Mouse (Mus musculus): ENCODE data around the gene Zc3h7b.
A peak's percentile ranks its signal among the peaks of the same experiment; 100 is the strongest.
"Not testable (repeated sequence)": the region's sequence is repeated elsewhere in the genome, so short reads cannot be mapped to it uniquely, and the experiment has no call there.

Gene Zc3h7b

DNA sequence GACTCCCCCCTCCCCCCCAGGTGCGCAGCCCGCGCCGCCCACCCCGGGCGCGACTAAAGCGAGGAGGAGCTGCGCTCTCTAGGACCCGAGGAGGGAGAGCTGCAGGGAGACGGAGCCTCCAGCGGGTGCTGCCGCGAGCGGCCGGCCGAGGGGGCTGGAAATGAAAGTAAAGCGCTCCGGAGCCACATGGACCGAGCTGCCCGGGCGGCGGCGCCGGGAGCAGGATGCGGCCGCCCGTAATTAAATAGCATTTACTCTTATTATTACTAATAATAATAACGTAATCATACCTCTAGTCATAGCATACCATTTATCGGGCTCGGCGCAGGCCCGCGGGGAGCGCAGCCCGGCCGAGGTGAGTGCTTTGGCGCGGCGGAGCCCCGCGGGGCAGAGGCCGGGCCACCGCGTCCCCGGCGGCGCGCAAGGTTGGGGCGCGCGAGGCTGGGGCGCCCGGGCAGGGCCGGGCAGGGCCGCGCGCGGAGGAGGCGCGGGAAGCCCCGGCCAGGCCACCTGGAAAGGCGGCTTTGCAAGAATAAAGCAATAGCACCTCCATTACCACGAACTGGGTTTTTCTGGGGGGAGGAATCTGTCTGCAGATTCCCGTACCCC is at the start of gene Zc3h7b, which contains the start of gene Rangap1:
Zc3h7b (plus strand) TSS at position 66 of the 609 bp plus-strand sequence.
Rangap1 (minus strand) TSS at position 539 of the 609 bp plus-strand sequence.
- peak; percentile 66 for DNase-seq

DNA sequence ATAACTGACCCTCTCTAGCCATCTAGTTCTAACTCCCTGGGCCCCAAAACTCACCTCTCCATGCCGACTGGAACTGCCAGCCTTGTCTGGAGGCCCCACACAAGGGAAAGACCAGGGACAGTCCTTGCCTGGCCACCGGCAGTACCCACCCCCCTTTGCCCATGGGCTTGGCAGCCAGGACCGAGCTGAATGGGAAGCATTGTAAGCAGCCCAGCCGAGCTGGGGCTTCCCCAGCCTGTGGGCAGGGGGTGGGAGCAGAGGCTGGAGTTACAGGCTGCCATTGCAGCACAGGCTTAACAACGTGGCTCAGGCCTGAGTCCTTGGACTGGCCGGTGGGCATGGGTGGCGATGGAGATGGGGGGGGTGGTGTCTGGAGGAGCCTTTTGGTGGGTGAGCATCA is 47.7 kb upstream of the Zc3h7b start, which contains the start of gene Chadl:
Chadl (minus strand) TSS at position 113 of the 400 bp plus-strand sequence.
- peak; percentile 20 for DNase-seq

DNA sequence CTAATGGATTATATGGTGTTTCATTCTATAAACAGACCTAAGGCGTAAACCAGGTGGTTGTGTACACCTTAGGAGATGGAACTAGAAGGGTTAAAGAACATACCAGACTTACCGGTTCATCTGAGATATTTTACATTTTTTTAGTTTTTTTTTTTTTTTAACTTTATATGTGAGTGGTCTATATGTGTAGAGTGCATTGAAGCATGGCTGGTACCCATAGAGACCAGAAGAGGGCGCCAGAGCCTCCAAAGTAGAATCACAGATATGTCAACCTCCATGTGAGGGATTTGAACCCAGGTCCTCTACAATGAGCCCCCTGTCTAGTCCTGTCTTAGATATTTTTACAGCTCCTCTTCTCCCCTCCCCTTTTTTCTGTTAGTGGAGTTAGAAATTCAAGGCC is 47.0 kb upstream of the Zc3h7b start:
- DNase-seq = peak; percentile 35

DNA sequence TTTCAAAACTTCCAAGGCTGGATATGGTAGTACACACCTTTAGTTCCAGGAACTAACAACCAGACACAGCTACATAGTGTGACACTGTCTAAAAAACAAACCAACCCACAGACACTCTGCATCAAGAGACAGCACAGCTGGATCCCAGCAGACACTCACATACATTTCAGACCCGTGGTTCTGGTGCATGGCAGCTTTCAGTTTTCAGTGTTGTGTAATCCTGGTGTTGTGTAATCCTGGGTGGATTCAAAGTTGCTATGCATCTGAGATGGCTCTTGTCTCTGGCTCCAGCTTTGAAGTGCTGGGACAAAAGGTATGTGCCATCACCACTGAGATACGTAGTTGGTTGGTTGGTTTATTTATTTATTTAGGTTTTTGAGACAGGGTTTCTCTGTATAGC is 46.3 kb upstream of the Zc3h7b start:
- no peak for DNase-seq

DNA sequence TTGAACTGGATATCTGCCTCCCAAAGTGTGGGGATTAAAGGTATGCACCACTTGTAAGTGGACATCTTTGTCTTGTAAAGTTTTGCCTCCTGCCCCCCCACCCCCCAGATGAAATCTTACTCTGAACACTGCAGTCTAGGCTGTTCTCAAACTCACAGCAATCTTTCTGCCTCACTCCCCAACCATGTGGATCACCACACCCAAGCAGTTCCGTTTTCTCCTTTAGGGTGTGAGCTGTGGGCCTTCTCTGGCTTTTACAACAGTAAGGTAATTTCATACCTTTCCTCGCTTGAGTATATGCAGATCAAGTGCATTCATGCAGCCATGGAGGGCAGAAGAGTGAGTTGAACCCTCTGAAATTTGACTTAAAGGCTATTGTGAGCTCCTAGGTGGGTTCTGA is 44.7 kb upstream of the Zc3h7b start:
- no peak for DNase-seq

DNA sequence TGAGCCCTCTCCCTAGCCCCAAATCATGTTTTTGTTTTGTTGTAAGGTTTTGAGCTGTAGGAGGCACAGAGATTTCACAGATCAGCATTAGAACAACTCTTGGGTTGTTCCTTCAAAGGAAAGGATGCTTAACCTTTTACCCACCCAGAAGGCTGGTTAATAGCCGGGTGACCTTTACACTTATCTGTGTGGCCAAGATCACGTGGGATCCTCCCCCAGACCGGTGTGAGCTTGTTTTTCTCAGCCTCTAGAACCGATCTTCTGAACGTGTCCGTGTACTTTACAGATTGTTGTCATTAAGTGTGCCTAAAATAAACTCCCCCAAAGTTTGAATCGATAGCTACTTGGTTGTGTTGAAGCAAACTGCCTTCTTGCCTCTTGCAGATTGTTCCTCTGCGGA is 44.3 kb upstream of the Zc3h7b start:
- no peak for DNase-seq

DNA sequence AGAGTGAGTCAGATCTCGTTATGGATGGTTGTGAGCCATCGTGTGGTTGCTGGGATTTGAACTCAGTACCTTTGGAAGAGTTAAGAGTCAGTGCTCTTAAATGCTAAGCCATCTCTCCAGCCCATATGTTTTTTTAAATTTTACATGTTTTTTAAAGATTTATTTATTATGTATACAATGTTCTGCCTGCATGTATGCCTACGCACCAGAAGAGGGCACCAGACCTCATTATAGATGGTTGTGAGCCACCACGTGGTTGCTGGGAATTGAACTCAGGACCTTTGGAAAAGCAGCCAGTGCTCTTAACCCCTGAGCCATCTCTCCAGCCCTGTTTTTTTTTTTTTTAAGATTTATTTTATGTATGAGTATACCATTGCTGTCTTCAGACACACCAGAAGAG is 43.5 kb upstream of the Zc3h7b start:
- DNase-seq = not testable (repeated sequence)

DNA sequence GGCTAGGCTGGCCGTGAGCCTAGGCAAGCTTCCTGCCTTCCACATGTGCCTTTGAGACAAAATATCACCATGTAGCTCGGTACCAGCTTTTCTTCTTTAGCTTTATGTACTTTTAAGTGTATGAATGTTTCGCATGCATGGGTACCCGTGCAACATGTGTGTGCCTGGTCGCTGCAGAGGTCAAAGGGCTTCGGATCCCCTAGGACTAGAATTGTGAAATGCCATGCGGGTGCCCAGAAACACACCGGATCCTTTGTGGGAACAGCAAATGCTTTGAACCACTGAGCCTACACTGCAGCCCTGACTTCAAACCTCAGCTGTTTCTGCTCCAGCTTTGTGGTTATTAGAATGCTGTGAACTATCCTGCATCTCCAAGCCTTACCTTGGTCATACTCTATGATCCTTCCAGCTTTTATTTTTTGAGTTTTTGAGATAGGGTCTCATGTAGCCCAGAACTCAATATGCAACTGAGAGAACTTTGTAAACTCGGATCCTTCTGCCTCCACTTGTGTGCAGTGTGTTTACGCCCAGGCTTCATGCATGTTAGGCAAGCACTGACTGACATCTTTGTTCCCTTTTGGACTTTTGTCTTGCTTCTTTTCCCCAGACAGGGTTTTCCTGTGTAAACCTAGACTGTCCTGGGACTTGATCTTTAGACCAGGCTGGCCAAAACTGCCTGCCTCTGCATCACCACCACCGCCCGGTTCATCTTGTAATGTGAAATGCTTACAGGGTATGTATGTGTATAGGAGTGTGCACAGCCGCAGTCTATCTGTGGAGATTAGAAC is 42.4 kb upstream of the Zc3h7b start:
- no peak for DNase-seq

DNA sequence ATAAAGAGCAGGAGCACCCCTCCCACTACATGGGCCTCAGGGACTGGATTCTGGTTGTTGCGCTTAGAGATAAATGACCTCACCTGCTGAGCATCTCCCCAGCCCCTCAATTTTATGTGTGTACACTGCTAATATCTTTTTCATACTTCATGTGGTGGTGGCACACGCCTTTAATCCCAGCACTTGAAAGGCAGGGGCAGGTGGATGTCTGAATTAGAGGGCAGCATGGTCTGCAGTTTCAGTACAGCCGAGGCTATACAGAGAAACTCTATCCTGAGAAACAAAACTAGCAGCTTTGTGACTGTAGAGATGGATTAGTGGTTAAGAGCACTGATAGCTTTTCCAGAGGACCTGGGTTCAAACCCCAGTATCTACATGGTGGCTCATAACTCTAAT is 41.8 kb upstream of the Zc3h7b start:
- DNase-seq = no peak

DNA sequence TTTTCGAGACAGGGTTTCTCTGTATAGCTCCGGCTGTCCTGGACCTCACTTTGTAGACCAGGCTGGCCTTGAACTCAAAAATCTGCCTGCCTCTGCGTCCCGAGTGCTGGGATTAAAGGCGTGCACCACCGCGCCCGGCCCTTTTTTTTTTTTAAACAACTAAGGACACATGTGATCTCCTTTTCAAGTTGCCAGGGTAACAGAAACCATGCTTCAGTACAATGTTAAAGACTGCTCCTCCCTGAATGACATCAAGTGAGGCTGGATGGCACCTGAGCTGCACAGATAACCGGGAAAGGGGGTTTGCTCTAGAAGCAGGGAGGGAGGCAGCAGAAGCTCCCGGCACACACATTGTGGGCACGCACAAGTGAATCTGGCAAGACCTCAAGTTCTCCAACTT is 35.9 kb upstream of the Zc3h7b start:
- no peak for DNase-seq

DNA sequence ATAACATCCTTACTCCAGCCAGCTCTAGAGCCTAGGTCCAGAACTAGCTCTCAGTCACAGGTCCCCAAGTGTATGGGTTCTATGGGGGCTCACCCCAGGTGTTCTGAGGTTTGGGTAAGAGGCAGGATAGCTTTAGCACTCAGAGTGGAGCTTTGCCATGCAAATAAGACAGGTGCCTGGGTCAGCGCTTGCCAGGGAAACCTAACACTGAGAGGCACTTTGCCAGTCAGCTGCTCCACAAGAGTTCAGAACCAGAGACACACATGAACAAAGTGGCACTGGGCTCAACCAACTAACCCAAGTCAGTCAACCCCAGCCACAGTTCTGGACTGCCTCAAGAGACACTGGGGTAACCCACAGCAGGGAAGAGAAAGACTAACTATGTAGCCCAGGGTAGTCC is 35.2 kb upstream of the Zc3h7b start:
- no peak for DNase-seq

DNA sequence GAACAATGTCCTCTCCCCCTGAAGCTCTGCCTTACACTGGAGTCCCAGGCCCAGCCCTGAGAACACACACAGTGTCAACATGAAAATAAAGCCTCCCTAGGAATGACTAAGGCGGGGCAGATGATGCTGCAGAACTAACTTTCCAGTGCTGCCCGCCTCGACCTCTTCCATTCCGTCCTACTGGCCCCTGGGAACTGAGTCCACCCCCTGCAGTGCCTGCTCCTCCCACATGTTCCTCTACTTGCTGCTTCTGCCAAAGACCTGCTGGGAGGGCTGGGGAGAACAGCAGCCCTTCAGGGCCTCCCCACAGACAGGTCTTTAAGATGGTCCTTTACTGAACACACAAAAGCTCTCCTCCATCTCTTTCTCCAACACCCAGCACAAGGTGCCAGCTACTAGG is 34.1 kb upstream of the Zc3h7b start:
- no peak for DNase-seq

DNA sequence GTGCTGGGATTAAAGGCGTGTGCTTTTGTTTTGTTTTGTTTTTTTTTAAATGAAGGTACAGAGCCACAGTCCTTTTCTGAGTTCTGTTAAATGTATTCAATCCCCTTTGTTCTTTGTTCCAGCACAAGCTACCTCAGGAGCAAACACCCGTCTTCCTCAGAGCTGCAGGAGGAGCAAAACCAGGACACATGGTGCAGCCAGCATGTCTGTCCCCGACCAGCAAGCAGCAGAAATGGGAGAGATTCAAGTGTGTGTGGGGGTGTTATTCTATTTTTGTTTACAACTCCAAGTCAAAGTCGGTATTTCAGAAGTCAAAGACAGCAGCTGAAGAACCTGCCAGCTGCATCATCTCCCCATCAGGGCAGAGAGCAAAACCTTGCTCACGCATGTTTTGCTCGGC is 31.1 kb upstream of the Zc3h7b start:
- DNase-seq = no peak

DNA sequence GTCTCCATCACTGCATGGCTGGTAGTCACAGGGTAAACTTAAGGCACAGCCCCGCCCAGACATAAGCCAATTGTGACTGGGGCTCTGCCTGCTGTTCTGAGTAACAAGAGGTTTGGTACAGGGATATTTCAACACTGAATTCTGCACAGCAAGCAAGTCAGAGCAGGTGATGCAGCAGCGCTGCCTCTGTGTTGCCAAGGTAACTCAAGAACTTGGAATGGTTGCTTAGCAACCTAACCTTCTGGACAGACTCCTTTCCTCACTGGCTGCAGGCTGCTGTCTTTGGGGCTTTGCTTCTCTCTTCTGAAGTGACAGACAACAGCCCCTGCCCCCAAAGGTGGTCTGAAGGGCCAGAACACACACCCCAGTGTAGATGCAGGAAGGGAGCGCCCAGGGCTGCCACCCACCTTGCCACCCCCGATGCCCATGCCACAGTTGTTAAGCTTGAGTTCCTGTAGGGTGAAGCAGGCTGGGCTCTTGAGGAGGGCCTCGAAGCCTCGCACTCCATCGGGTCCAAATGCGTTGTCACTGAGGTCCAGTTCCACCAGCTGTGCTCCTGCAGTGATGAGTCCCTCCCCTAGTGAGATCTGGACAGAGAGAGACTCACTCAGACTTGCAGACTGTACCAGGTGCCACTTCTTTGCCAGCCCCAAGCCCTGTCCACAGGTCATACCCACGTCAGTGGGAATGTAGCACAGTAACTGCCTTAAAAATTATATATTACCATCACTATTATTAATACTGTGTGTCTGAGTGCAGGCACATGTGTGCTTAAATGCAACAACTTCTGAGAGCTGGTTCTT is 26.3 kb upstream of the Zc3h7b start:
- no peak for DNase-seq

DNA sequence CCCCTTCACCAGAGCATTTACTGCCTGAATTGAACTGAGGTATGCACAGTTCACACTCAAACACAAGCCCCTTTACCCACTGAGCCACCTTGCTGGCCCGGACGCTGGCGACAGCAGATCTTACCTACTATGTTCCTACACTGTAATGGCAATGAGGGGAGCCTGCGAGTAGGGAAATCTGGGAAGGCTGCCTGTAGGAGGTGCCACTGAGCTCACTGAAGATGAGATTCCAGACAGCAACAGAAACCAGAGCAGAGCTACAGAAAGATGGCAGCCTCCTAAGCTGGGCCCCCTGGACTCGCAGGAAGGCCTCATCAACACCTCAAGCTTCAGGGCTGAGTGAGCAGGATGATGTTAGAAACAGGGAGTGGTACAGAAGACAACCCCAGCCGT is 25.7 kb upstream of the Zc3h7b start:
- DNase-seq = no peak

DNA sequence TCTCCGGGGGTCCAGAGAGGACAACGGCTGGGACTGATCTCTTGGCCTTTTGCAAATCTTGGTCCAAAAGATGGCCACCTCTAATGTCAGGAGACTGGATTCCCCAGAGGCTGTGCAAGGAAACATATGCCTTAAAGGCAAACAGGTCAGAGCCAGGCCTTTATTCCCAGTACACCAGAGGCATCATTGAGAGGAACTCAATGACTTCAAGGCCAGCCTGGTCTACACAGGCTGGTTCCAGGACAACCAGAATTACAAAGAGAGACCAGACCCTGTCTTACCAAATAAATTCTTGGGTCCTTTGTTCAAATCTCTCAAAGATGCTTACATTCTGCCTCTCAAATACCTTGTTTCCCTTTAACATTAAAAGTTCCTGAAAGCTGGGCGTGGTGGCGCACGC is 22.5 kb upstream of the Zc3h7b start:
- DNase-seq = no peak

DNA sequence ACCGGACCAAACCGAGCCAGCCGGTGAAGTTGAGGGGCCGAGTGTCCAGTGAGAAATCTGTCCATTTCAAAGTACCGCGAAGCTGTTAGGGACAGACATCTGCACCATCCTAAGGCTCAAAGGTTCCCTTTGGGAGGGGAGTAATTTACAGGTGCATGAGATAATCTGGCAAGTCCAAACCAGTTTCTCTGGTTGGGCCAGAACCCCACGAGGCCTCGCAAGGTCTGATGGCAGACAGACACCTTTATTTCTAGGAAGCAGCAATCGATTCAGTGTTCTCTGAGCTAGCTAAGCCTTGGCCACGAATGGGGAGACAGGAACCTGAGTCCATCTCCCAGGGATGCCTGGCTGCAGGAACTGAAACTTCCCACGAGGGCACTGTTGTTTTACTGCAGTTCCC is 21.2 kb upstream of the Zc3h7b start:
- DNase-seq = no peak

DNA sequence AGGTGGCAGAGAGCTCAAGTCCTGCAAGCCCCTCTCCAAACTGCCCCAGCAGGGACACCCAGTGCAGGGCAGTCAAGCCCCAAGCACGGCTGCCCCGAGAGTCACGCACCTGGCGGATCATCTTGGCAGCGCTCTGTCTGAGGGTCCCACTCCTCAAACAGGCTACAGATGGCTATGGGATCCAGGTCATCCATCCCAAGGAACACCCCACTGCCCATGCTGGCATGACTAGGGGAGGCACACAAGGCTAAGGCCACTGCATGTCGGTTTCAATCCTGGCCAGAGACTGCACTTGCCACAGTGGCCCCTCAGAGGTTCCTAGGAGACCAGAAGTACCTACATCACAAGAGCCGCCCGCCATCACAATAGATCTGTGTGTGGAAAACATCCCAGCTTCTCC is 18.9 kb upstream of the Zc3h7b start:
- DNase-seq = no peak

DNA sequence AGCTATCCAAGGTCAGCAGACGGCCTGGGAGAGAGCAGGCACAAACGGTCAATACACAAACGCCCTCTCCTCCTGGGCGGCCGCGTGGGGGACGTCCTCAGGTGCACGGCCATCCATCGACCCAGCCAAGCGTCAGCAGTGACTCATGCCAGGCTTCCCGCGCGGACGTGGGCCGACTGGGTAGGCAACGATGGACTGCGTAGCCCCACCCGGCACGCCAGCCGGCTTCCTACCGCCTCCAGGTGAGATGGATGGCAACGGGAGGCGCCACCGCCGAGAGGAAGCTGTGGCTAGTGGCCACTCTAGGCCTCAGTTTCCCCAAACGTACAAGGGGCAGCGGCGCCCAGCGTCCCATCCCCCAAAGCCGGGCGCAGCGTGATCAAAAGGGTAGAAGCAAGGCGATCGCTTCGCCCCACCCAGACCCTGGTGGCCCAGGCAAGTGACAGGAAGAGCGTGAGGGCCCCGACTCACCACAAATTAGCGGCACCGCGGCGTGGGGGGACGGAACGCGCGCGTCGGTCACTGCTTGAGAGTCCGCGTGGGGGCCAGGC is 15.5 kb upstream of the Zc3h7b start:
- peak; percentile 45 for DNase-seq

DNA sequence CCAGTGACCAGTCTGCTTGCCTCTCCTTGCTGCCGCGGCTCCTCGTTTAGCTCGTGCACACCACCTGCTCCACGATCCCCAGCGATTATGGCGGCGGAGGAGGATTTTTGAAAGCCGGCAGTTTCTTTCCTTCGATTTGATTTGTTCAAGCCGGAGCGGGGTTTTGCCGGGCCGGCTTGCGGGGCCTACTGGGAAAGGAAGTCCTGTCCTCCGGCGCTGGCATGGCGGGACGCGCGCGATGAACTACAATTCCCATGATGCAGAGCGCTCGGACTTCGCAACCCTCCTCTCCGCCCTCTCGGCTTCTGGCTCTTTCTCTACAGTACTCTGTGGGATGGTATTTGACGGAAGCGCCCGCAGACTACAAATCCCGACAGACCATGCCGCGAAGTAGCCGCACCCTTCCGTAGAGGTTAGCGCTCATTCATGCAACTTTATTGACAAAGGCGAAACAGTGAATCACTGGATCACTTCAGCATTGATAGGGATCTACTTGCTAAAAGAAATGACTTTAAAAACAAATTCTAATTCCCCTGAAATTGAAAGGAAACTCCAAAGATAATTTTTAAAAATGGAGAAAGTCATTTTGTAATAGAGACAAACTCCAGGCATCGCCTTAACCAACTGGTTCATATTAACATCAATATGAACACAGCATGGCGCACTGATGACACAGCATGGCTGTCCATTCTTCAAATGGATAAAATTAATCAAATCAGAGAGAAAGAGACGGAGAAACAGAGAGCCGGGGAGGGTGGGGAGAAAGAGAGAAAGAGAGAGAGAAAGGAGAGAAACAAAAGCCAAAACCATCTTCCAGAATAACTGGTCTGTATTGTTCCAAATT is 14.8 kb upstream of the Zc3h7b start:
- peak; percentile 97 for DNase-seq

DNA sequence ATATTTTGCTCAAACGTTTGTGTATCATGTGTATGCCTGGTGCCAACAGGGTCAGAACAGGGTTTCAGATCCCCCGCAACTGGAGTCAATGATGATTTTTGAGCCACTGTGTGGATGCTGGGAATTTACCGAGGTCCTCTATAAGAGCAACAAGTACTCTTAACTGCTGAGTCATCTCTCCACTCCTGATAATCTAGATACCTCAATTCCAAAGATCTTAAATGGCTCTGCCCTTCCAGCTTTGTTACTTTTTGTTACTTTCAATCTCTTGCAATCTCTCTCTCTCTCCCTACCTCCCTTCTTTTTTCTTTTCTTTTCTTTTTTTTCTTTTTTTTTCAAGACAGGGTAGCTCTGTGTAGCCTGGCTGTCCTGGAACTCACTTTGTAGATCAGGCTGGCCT is 9.8 kb upstream of the Zc3h7b start:
- no peak for DNase-seq

DNA sequence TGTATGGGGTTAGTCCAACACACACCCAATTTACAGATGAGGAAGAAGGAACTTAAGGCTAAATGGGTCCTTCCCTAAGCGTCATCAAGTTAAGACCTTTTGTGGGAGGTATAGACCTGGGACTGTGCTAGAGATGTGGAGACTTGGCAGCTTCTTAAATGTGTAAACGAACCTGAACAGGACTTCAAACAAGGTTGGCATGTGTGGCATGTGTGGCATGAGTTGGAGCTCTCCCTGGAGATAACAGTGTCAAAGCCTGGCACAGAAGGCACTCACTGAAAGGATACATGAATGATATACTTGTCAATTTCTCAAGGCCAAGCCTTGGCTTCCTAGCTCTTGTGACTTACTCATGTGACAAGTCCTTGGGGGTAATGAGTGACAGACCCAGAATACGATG is 5.6 kb upstream of the Zc3h7b start:
- DNase-seq = no peak

DNA sequence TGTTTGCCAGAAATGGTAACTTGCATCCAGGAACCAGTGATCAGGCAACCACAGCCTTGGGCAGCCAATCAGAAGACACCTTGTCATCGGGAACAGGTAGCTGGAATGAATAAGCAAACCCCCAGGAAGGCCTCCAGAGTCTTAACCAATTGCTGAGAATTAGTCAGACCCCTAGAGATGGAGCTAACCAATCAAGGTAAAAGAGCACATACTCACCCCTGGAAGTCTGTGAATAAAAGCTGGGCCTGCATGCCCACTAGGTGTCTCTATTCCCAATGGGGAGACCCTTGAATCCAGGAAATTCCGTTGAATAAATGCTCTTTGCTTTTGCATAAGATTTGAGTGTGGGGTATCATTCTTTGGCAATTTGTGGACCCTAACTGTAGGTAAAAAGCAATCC is 4.9 kb upstream of the Zc3h7b start:
- no peak for DNase-seq

All from cerebellum, adult 8-10 months (tissue).